Mouse (Mus musculus) kidney, adult 2 months (tissue): ENCODE results near the gene Nrarp.

Experiments
- CTCF ChIP-seq: fragments of 200-500 bp; conservative IDR thresholded peaks from 2 replicates; pipeline ENCODE4 v1.5.1; 2011; ENCODE audit warnings: low read depth, mild to moderate bottlenecking, control low read depth, low read length, moderate library complexity, mixed read lengths; ENCODE audit not compliant: insufficient read depth, insufficient read length
- POLR2A ChIP-seq: fragments of 200-500 bp; IDR thresholded peaks from one replicate; pipeline ENCODE4 v1.6.1; 2011; ENCODE audit warnings: low read depth, low read length, control low read depth

GRCm38 (mm10) chr2:25177076-25177475, 3.5 kb upstream of the Nrarp start:
- TF ChIP-seq CTCF (no peak), POLR2A (no peak)
